Mouse (Mus musculus) kidney, adult 2 months (tissue): ENCODE results near the gene Slco2a1.

ENCODE experiments used
- CTCF ChIP-seq: fragments of 200-500 bp; conservative IDR thresholded peaks from 2 replicates; pipeline ENCODE4 v1.5.1; 2011; ENCODE audit warnings: low read depth, mild to moderate bottlenecking, control low read depth, low read length, moderate library complexity, mixed read lengths; ENCODE audit not compliant: insufficient read depth, insufficient read length
- POLR2A ChIP-seq: fragments of 200-500 bp; IDR thresholded peaks from one replicate; pipeline ENCODE4 v1.6.1; 2011; ENCODE audit warnings: low read depth, low read length, control low read depth

GRCm38 (mm10) chr9:103109911-103110310, 121.4 kb downstream of the Slco2a1 start:
- no peak for TF ChIP-seq CTCF
- no peak for TF ChIP-seq POLR2A
